Mouse (Mus musculus) urinary bladder, postnatal 25 days (tissue): ENCODE data around the gene Armc2.
"Not testable (repeated sequence)": the region's sequence is repeated elsewhere in the genome, so short reads cannot be mapped to it uniquely, and the experiment has no call there.

Source experiments
- DNase-seq: peaks from one replicate; pipeline ENCODE4 v3.0.0; 2022; ENCODE audit warnings: low spot score

Gene Armc2

DNA sequence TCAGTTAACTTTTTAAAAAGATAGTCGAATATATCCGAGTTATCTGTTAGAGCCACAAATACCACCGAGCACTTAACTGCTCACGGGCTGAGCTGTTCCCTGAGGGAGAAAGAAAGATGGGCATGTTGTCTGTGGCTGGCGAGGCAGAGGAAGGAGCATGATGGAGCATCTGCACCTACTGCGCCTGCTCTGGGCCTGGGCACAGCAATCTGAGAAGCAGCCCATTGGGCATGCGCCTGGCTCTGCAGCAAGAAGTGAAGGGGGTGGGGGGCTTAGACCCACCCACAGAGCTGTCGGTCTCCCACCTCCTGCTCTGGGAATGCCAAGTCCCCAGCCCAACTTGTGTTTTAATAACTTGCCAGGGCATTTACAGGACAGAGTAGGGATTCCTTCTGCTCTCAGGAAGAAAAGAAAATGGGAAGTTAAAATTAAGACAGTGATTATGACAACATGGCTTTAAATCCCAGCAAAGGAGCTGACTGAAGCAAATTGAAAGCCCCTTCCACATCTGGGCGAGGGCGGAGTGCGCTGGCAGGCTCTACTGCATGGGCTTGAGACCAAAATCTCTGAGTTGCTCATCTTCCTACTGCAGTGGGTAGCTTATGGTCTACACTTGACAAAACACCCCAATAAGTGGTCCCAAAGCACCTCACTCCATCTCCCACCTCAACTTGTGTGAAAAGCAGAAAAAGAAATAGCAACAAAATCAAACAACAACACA, 50.2 kb downstream of the Armc2 start:
- DNase-seq: no peak

DNA sequence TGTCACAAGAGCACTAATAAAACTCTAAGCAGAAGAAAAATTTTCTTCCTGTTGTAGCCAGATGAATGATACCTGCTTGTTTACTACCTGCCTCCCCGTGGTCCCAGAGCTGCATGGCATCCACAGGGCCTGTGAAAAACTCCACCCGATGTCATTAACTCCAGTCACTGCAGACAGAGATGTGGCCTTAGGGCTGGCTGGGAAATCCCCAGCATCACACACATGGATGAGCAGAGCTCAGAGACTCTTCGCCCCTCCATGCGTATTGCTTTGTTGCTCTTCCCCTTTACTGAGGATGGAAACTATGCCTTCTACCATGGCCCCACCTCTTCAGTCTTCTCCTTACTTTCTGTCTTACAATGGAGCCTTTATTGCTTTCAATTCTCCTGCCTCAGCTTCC, 55.5 kb downstream of the Armc2 start:
- no peak for DNase-seq

DNA sequence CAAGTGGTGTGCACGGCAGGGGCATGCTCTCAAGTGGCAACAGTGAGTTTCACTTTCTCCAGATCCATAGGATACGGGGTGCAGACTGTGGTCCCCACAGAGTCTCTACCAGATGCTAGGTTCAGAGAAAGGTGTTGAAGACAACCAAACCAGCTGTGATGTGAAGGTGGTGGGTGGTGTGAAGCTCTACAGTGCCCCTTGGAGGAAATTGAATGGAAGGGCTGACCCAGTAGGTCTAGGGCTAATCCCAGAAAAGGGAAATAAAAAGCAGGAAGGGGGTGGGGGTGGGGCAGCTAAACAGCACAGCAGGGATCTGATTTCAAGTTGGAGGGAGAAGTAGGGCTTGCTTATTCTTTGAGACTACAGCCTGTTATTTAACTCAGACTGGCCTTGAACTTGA, 58.4 kb downstream of the Armc2 start:
- no peak for DNase-seq

DNA sequence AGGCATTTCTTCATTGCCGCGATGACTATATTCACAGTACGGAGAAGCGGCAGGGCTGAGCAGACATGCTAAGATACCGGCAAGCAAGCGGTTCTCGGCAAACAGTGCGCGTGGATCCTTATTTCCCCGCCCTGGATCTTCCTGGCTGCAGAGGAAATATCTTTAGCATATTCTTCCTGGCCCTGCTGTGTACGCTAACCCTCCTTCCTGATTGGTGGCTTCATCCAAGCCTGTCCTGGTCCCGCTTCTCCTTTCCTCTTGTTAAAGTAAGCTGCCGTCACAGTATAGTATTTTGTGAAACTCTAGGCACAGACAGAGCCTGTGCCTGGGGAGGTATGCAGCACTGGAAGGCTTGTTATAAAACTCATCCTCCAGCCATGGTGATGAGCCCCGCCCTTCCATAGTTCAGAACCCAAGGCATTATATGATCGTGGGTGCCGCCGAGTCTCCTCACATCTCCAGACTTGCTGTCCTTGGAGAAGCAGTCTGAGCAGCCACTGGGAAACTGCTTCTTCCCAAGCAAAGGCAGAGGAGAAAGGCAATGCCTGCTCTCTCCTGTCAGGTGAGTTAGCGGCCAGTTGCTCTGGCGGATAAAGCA, 59.5 kb downstream of the Armc2 start:
- no peak for DNase-seq

DNA sequence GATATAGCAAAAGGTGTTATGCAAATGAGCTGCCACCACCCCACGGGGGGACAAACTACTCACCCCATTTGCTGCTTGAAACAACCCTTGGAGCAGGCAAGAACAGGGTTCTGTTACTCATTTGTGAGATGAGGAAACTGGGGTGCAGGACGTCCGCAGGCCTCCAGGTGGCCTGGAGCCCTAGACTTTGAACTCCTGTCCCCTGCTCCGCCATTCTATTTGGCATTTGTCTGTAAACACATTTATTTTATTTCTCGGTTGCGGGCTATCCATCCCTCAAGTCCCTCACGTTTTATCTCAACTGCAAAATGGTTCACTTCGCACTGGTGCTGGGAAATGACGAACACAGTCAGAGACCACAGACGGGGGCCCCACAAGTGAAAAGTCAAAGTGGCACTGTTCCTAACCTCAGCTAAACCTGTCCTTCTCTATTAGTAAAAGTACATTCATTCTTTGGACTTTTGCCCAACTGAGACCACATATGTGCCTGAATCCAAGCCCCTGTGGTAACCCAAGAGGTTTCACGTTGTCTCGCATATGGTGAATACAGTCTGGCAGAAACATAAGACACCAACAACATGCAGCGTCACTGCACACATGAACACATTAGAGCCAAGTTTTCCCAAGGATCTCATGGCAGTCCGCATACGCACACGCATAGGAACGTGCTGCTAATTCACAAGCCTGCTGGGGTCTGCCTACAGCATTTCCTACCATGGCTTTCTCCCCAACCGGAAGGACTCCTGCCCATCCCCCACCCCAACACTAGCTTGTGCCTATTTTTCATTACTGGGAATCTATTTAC, 60.6 kb downstream of the Armc2 start:
- DNase-seq: no peak

DNA sequence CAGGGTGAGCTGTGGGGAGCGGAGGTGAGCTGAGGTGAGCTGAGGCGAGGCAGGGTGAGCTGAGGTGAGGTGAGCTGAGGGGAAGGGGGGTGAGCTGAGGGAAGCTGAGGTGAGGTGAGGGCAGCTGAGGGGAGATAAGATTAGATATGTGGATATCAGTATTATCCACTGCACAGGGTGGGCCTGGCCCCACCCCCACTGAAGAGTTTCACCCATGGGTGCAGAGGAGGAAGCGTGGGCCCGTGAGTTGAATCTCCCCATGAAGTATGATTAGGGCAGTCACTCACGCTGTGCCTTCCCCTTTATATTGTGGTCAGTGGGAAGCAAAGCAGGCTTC, 64.7 kb downstream of the Armc2 start:
- DNase-seq: no peak

DNA sequence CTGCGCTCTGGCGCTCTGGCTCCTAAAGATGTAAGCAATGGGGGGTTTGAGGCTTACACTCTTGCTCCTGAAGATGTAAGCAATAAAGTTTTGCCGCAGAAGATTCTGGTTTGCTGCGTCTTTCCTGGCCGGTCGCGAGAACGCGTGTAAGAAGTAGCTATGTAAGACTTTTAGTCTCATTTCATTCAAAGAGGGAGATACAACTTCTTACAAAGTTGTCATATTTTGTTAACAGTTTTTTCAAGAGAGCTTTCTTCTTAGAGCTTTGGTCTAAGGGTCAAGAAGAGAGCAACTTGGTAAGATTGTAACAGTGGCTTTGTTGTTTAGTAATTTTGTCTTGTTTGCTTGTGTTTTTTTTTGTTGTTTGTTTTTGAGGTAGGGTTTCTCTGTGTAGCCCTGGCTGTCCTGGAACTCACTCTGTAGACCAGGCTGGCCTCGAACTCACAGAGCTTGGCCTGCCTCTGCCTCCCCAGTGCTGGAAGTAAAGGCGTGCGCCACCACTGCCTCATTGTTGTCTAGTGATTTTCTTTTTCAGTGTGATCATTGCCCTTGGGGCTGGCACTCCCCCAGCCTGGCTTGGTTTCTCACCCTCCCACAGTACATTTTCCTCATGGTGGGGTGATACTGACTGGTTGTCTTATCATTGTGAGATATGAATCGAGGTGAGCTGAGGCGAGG, 65.3 kb downstream of the Armc2 start:
- DNase-seq: no peak

DNA sequence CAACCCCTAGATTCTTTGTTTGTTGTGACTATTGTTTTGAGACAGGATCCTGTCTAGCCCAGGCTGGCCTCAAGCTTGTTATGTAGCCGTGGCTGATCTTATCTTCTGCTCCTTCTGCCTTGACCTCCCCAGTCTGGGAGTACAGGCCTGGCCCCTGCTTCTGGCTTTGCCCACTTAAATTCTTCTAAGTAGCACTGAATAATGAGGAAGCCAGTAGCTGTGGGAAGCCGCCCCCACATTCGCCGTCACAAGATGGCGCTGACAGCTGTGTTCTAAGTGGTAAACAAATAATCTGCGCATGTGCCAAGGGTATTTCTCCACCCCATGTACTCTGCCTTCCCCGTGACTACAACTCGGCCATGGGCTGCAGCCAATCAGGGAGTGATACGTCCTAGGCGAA, 65.9 kb downstream of the Armc2 start:
- DNase-seq: not testable (repeated sequence)

DNA sequence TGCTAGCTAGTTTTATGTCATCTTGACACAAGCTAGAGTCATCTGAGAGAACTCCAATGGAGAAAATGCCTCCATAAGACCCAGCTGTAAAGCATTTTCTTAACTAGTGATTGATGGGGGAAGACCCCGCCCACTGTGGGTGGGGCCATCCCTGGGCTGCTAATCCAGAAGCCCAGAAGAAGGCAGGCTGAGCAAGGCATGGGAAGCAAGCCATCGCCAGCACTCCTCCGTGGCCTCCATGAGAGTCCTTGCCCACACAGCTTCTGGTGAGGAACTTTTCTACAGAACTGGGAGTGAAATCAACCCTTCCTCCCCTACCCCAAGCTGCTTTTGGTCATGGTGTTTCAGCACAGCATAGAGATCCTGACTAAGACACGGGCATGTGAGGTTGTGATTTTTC, 79.2 kb downstream of the Armc2 start:
- DNase-seq: no peak

DNA sequence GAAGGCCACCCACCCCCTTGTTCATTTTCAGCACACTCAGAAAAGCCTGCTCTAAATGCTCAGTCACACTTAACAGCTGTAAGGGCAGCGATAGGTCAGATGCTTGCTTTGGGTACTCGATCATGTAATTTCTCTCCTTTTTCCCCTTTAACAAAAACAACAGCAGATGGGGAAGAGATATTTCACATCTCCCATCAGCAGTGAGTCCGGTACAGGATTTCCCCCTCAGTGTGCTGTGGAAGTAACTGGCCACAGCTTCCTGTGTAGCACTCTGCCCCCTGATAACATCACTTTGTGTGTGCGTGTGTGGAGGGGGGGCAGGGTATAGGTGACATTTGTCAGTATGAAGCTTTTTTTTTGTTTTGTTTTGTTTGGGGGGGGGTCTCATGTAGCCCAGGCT, 81.1 kb downstream of the Armc2 start:
- DNase-seq: no peak

DNA sequence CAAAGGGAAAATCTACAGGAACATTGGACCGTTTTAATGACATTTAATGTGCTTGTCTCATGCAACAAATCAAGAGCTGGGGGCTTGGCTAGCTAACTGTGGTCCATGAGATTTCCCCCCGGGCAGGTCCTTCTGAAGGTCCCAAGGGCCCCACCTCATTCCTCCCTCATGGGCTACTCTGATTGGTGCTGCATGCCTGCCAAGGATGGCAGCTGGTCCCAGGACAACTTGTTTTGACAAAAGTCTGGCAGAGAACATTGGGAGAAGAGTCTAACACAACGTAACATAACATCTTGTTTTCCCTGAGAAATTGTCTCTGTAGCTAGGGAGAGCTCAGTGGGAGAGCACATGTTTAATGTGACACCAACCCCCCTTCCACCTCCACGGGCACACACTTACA, 82.1 kb downstream of the Armc2 start:
- DNase-seq: no peak

DNA sequence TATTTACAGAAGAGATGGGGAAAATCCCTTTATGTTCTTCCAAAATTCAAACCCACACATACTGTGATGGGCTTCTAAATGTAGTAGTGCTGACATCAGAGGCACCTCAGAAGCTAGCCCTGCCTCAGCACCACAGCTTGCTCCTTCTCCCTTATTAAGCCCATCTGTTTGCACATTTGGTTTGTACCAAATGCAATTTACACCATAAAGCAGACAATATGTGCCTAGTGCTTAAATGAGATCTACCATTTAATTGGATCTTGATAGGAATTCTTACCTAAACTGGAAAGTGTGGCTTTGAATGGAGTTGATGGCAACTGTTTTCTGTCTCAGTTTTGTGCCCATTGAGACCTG, 82.8 kb downstream of the Armc2 start:
- no peak for DNase-seq

DNA sequence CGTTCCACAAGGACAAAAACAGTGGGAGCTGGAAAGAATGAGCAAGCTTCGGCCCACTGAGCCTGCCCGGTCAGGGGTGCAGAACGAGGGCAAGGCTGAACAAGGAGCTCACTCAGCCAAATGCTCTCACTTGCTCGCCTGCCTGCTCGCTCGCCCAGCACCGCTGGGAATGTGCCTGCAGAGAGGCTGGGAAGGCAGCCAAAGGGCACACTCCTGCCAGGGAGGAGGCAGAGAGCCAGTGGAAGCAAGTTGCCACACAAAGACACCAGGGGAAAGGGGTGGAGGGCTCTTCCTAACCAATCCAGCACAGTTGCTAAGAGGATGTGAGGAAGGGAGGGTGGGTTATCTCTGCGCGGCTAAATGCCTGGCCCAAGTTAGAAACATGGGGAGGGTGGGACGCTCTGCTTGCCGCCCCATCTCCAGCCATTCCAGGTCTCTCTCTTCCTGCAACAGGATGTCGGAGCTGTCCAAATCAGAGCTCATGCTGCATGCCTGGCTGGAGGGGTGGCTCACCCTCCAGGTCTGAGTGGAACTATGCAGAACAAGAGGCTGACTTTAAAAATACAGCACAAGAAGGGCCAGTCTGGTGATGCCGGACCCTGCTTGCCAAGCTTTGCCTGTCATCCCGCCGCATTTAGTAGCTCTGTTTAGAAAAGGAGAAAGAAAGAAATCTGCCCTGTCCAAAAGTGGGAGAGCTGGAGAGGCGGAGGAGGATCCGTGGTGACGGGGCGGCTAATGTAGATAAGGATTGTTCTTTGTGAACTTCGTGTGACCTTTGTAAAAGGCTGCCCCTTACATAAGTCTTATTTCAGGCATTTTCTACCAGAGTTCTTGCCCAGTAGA, 83.4 kb downstream of the Armc2 start:
- peak; percentile 50 for DNase-seq

DNA sequence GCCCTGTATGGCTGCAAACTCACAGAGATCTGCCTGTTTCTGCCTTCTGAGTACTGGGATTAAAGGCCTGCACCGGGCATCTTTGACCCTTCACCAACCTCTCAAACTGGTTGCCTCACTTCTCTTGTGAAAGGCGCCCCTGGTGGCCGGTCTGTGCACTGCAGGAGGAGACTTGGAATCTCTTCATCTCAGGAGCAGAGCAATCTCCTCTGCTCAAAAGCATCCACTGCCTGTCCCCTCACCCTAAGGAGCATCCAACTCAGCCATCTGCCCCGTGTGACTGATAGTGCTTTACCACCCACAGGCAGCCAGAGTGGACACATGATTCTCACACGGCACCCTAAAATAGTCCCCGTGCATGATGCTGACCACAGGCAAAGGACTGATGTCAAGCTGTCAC, 84.7 kb downstream of the Armc2 start:
- peak; percentile 20 for DNase-seq

DNA sequence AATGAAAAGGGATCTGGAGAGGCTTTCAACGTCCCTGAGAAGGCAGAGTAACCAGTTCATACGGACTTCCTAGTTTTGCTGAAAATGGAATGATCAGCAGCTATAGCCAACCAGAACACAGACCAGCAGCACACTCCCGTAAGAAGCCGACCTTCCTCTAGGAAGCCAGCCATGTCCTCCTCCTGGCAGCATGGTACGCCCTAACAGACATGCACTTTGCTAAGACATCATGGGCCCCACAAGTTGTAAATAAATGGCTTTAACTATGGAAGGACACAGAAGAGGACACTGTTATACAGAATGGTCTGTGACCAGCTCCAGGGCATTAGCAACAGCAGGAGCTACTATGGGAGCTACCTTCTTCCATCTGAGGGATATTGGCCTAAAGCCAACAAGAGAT, 85.3 kb downstream of the Armc2 start:
- no peak for DNase-seq

DNA sequence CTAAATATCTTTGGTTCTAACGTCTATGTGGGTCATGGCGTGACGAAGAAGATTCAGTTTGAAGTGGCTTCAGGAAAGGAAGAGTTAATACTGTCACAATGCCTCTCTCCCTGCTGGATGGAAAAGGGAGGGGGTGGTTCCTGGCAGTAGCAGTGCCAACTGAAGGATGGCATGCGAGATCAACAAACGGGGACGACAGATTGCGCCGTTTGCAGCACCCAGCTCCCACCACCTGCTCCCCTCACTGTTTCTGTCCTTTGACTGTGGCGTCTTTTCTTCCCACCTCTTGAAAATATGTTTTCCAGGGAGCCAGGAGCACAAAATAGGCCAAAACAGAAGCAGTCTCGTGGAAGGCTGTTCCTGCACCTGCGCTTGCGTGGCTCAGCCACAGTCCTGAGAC, 86.3 kb downstream of the Armc2 start:
- no peak for DNase-seq

DNA sequence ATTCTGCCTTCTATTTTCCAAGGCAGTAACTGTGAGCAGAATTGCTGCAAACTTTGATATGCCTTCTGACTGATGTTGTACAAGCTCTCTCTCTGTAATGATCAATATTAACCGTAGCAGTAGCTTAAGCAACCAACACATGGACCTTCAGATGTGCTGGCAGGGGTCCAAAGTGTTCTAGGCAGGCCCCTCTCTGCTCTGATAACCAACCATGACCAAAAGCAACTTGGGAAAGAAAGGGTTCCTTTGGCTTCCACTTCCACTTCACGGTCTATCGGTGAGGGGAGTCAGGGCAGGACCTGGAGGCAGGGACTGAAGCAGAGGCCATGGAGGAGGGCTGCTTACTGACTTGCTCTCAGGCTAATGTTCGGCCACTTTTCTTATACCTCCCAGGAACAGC, 87.3 kb downstream of the Armc2 start:
- no peak for DNase-seq

DNA sequence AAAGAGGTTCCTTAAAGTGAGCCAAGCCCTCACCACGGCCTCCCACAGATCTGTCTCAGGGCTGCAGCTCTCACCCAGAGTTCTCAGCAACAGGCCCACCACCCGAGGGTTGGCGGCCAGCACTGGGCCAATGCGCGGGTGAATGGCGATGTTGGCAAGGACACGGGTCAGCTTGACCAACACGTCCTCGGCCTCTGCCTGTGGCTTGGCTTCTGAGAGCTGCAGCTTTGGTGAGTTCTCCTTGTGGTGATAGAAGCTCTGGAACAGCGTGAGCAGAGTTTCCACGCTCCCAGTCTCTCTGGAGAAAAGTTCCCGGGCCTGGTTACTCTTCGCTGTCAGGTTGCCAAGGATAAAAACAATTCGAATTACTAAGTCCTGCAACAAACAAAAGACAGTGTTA, 91.5 kb downstream of the Armc2 start:
- no peak for DNase-seq

DNA sequence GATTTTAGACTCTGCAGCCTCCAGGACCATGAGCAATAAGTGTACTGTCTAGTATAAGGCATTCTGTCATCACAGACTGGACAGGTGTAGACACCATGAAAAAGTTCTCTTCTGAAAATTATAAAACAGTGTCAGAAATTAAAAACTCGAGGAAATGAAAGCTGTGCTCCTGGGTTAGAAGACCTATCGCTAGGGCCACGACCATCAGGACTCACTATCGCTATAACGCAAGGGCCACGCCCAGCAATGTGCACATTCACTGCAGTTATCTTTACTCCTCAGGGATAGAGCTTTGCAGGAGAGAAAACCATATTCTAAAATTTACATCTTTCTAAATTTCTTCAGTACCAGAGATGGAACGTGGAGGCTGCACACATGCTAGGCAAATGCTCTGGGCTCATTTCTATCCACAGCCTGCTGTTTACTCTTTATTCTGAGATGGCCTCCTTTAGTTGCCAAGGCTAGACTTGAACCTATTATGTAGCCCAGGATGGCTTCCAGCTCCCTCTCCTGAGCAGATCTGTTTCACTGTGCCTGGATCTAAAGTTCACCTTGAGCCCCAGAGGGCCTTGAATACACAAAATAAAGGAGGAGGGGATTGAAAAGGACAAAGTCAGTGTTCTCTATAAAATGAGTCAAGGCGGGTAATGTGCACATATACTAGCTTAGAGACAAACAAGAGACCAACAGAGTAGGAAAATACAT, 105.8 kb downstream of the Armc2 start:
- DNase-seq: no peak

DNA sequence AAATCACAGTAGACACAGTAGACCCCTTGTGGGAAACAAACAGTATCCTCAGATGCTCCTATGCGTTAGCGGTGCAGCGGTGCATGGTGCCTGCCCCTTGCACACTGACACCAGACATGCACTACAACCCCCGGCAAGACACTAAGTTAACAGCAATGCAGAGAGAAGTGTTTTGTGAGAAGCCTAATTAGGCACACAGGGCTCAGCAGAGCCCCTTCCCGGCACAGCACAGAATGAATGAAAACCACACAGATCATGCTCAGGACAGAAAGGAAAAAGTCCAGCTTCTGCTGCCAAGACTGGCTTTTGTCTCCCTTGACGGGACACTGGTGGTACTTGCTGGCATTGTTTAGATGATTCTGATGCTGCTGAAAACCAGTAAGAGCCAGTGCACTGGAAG, 109.3 kb downstream of the Armc2 start:
- DNase-seq: no peak

DNA sequence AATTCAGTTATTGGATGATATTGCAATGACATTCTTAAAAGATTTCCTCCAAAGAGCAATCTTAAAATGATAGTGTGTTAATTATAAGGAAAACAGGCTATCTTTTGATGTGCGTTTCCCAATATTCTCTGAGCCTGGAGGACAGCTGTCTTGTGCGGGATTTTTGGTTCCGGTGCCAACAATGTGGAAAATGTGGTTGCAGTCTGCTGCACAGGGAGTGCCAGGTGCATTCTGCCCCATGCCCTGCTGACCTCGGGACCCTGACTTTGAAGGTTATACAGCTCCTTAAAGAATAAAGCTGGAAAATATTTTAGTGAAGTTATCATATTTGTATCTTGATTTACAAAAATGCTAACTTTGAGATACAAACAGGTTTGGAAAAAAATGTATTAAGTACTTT, 110.3 kb downstream of the Armc2 start:
- no peak for DNase-seq

DNA sequence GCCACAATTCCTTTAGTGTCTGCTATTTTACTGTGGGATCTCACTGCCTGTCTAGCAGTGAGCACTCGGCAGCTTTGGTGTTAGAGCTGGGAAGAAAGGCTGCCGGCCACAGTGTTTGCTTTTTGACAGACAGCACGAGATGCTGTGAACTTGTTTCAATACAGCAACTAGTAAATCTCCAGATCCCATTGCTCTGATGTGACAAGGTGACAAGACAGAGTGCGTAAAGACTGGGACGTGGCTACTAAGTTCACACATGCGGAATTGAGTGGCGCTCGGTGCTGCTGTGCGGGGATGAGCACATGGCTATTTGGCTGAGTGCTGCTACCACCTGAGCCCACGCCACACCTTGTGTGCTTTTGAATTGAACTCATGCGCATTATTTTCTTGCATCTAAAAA, 110.8 kb downstream of the Armc2 start:
- DNase-seq: no peak
